ENCODE assay signal across 13 mouse cellular contexts in the genomic region with DNA sequence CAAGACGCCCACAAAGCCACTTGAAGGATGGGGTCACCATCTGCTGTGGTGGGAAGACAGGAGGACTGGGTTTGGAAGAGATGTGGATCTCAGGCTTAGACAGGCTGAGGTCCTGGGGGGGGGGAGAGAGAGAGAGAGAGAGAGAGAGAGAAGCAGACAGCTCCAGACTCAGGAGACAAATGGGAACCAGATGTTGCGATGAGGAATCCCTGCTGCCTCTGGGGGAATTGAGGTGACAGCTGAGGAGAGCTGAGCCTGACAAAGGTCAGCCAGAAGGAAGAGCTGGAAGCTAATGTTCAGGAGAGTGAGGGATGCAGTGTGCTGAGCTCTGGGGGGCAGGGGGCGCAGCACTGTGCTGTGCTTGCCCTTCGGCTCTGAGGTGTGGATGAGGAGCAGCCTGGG. TPM values are rescaled to one million over a fixed set of nuclear protein-coding genes. Genes with fewer than 3 reads are reported as not detected.
DNase-seq lines count a peak whose midpoint lies in the region; ATAC-seq and TF ChIP-seq lines count a peak whose summit lies in the region.
"Had no signal": no experiment of that assay in that cellular context is flagged by ENCODE, and none has a peak within 500 bp of the region (broad histone marks: within the 10 kb centered on the region; RNA-seq: fewer than 3 reads in every experiment).

No protein-coding gene starts in this region.

- peak; percentile 32 for DNase-seq in kidney, postnatal 0 days (ENCODE audit: low spot score)
- no peak for DNase-seq in kidney, postnatal 14 days
- DNase-seq in embryo, embryonic 11 days, result peak; percentile 83
- peak; percentile 27 for DNase-seq in retina, embryonic 14.5 days (ENCODE audit: low spot score)
- DNase-seq in c-Kit-positive CD71-positive TER-119-positive erythroid progenitor cells, embryonic 14.5 days (ENCODE audit: low spot score), result no peak
- DNase-seq: adrenal gland, postnatal 36 days; cerebellum, adult 2 months; right cerebral cortex, postnatal 25 days had no signal

- no peaks in the 10 kb centered on the region for H3K27me3 ChIP-seq in kidney, postnatal 0 days (ENCODE audit: insufficient read depth, low read length)
- no peaks in the 10 kb centered on the region for H3K27me3 ChIP-seq in embryonic facial prominence, embryonic 15.5 days

- ATAC-seq in kidney, postnatal 0 days (replicated peaks; ENCODE audit: low FRiP score, low read depth), result no peak
- peak; percentile 37; the same call in 1 of the 2 replicates for ATAC-seq in embryonic facial prominence, embryonic 15.5 days (ENCODE audit: insufficient number of reproducible peaks, low FRiP score, low TSS enrichment, low read depth)
- no peak for ATAC-seq in megakaryocyte-erythroid progenitor cell, adult 5-6 weeks (replicated peaks; ENCODE audit: low FRiP score, low TSS enrichment, poor library complexity, severe bottlenecking)

- H3K4me2 ChIP-seq in kidney, postnatal 0 days (ENCODE audit: low read length), result no peak overlapping the region
- no peak overlapping the region for H3K4me2 ChIP-seq in embryonic facial prominence, embryonic 15.5 days (replicated peaks)

- TF ChIP-seq CTCF in kidney, postnatal 0 days (IDR thresholded peaks at IDR 0.05; ENCODE audit: low read depth), result 0 out of 2 replicates have a peak, but pooled peaks have one; percentile 9

- H3K4me1 ChIP-seq in kidney, postnatal 0 days (replicated peaks; ENCODE audit: insufficient read depth, low read length), result no peaks in the 10 kb centered on the region
- H3K4me1 ChIP-seq in embryonic facial prominence, embryonic 15.5 days, result peaks cover 8% of the 10 kb centered on the region

- WGBS in kidney, postnatal 0 days, result 26% methylated on average over 4 of the region's 4 CpGs
- 11% methylated on average over 4 of the region's 4 CpGs for WGBS in embryonic facial prominence, embryonic 15.5 days

- no peaks in the 10 kb centered on the region for H3K36me3 ChIP-seq in kidney, postnatal 0 days (ENCODE audit: insufficient read depth, low read length)
- no peaks in the 10 kb centered on the region for H3K36me3 ChIP-seq in embryonic facial prominence, embryonic 15.5 days

- H3K9ac ChIP-seq in kidney, postnatal 0 days (ENCODE audit: low read depth, low read length), result no peak overlapping the region
- H3K9ac ChIP-seq in embryonic facial prominence, embryonic 15.5 days, result no peak overlapping the region

- H3K27ac ChIP-seq in kidney, postnatal 0 days, result no peak overlapping the region
- no peak overlapping the region for H3K27ac ChIP-seq in embryonic facial prominence, embryonic 15.5 days (replicated peaks)

- no peak overlapping the region for H3K4me3 ChIP-seq in kidney, postnatal 0 days (replicated peaks; ENCODE audit: low read depth, low read length)
- no peak overlapping the region for H3K4me3 ChIP-seq in embryonic facial prominence, embryonic 15.5 days (replicated peaks)
- H3K4me3 ChIP-seq: erythroblast, embryonic 14.5 days had no signal

- H3K9me3 ChIP-seq in kidney, postnatal 0 days (replicated peaks; ENCODE audit: low read length), result no peaks in the 10 kb centered on the region
- no peaks in the 10 kb centered on the region for H3K9me3 ChIP-seq in embryonic facial prominence, embryonic 15.5 days (replicated peaks)

RNA-seq across cellular contexts. Expression of a gene that starts 4.9 kb away (rescaled TPM):
- polyA plus RNA-seq in kidney, postnatal 0 days (2015; fragmentation: Nextera tagmentation; extraction: Ambion mirVana), result 47.7 and 51.1 TPM in 2 replicates
- polyA plus RNA-seq in embryonic facial prominence, embryonic 15.5 days (2015; fragmentation: Nextera tagmentation; extraction: Ambion mirVana), result 0.22 and 0.36 TPM in 2 replicates
- not detected in 2 replicates for total RNA-seq in megakaryocyte-erythroid progenitor cell, adult 5-6 weeks (2014; fragmentation: Nextera tagmentation)
- total RNA-seq in megakaryocyte-erythroid progenitor cell, adult 5-6 weeks (2017), result not detected in 2 replicates
- total RNA-seq: left cerebral cortex, postnatal 10 days had no signal
- polyA plus RNA-seq: erythroblast, embryonic 14.5 days had no signal

RNA-seq across cellular contexts. Expression of a gene that starts 8.2 kb away (rescaled TPM):
- 6.9 and 8.3 TPM in 2 replicates for polyA plus RNA-seq in kidney, postnatal 0 days (2015; fragmentation: Nextera tagmentation; extraction: Ambion mirVana)
- polyA plus RNA-seq in embryonic facial prominence, embryonic 15.5 days (2015; fragmentation: Nextera tagmentation; extraction: Ambion mirVana), result 8.9 and 9.8 TPM in 2 replicates
- total RNA-seq in megakaryocyte-erythroid progenitor cell, adult 5-6 weeks (2014; fragmentation: Nextera tagmentation), result 4.2 and 10.1 TPM in 2 replicates
- total RNA-seq in megakaryocyte-erythroid progenitor cell, adult 5-6 weeks (2017), result 8.3 and 8.7 TPM in 2 replicates

RNA-seq across cellular contexts. Expression of a gene that starts 24.4 kb away (rescaled TPM):
- 90.6 and 94.3 TPM in 2 replicates for polyA plus RNA-seq in kidney, postnatal 0 days (2015; fragmentation: Nextera tagmentation; extraction: Ambion mirVana)
- 87.5 and 88.1 TPM in 2 replicates for polyA plus RNA-seq in embryonic facial prominence, embryonic 15.5 days (2015; fragmentation: Nextera tagmentation; extraction: Ambion mirVana)
- total RNA-seq in megakaryocyte-erythroid progenitor cell, adult 5-6 weeks (2014; fragmentation: Nextera tagmentation), result 81.6 and 117 TPM in 2 replicates
- 79.8 and 101 TPM in 2 replicates for total RNA-seq in megakaryocyte-erythroid progenitor cell, adult 5-6 weeks (2017)

RNA-seq across cellular contexts. Expression of a gene that starts 26.9 kb away (rescaled TPM):
- polyA plus RNA-seq in kidney, postnatal 0 days (2015; fragmentation: Nextera tagmentation; extraction: Ambion mirVana), result 0.13 and 0.49 TPM in 2 replicates
- not detected in 2 replicates for polyA plus RNA-seq in embryonic facial prominence, embryonic 15.5 days (2015; fragmentation: Nextera tagmentation; extraction: Ambion mirVana)
- total RNA-seq in megakaryocyte-erythroid progenitor cell, adult 5-6 weeks (2014; fragmentation: Nextera tagmentation), result not detected in 2 replicates
- not detected in 2 replicates for total RNA-seq in megakaryocyte-erythroid progenitor cell, adult 5-6 weeks (2017)
- polyA plus RNA-seq: erythroblast, embryonic 14.5 days; neural tube, embryonic 14.5 days had no signal

RNA-seq across cellular contexts. Expression of a gene that starts 47.0 kb away (rescaled TPM):
- polyA plus RNA-seq in kidney, postnatal 0 days (2015; fragmentation: Nextera tagmentation; extraction: Ambion mirVana), result 251 and 271 TPM in 2 replicates
- 523 and 542 TPM in 2 replicates for polyA plus RNA-seq in embryonic facial prominence, embryonic 15.5 days (2015; fragmentation: Nextera tagmentation; extraction: Ambion mirVana)
- 167 and 191 TPM in 2 replicates for total RNA-seq in megakaryocyte-erythroid progenitor cell, adult 5-6 weeks (2014; fragmentation: Nextera tagmentation)
- 122 and 142 TPM in 2 replicates for total RNA-seq in megakaryocyte-erythroid progenitor cell, adult 5-6 weeks (2017)

Comparison
In these comparisons a context has a peak if more than half of its experiments do, and no peak if none do; other contexts are left out.
1. DNase-seq: peak in kidney, postnatal 0 days (single experiment), embryo, embryonic 11 days (single experiment) and retina, embryonic 14.5 days (single experiment); none in kidney, postnatal 14 days (single experiment) and c-Kit-positive CD71-positive TER-119-positive erythroid progenitor cells, embryonic 14.5 days (single experiment).
2. RNA of a gene that starts 4.9 kb away (polyA plus RNA-seq): 47.7 to 51.1 TPM in kidney, postnatal 0 days; 0.22 to 0.36 TPM in embryonic facial prominence, embryonic 15.5 days; every median in the first group is over 10 times any median in the second.